Mouse (Mus musculus) c-Kit-positive CD71-positive TER-119-positive erythroid progenitor cells, embryonic 14.5 days (primary cell): ENCODE results near the gene Olfr986.

ENCODE experiments used
- DNase-seq: peaks from one replicate; pipeline ENCODE4 v3.0.0-alpha.2; 2013; ENCODE audit warnings: low spot score

The Olfr986 gene

DNA sequence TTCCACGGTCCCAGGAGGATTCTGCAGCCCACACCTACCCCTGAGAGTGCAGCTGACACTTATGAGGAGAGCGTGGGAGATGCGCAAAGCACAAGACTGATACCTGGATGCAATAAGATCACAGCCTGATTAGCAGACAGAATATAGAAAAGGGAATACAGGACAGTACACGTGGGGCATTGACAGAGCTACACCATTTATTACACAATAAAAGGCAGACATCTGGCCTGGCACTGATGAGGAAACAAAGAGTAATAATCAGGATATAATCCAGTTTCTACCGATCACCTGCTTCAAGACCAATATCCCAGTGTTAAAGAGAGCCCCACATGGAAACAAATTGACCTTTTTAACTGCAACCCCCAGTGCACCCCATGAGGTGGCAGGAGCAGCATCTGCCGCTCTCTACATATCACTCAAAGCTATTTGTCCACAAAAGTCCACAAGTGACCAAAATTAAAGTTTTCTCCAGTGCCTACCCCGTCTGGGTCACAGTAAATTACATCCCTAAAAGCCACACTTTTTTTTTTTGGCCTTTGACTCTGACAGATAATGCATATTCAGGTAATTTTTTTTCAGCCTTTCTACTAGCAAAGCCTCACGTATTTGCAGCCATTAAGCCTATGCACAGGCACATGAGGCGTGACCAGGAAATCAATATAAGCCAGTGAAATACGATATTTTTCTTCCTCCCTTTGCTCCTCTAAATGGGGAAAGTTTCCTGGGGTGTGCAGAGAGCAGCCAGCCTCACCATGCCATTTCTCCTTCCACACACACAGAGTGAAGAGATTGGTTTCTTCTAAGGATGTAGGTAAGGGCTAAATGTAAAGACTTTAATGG lies 53.7 kb downstream of the Olfr986 start:
- DNase-seq, result no peak

DNA sequence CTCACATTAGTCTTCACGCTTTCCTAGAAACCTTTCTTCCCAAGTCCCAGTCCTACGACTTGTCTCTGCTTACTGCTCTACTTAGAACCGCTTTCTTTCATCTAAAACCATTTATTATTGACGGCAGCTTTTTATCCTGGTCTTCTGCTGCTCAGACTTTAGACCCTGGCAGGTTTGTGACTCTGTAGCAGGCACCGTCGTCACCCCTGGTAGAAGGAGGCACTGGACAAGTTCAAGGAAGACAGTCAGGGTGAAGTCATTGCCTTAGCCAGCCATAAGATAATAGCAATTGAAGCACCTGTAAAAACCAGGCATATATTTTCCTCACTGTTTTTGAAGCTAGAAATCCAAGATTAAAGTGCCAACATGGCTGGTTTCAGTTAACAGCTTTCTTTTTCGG lies 54.5 kb downstream of the Olfr986 start:
- DNase-seq, result no peak
